Mouse (Mus musculus): ENCODE measurements around the gene Vps25.

GRCm38 (mm10) chr11:101287306-101287705, 33.8 kb downstream of the Vps25 start:
- TF ChIP-seq CTCF (IDR thresholded peaks at IDR 0.05; ENCODE audit: borderline replicate concordance, control insufficient read depth, extremely low read depth, insufficient read depth, low read length, poor library complexity) = no peak
- TF ChIP-seq POLR2A (IDR thresholded peaks at IDR 0.05; ENCODE audit: control insufficient read depth, extremely low read depth, insufficient read depth, low read length, poor library complexity) = no peak
